ENCODE assay signal across 22 mouse cellular contexts in genomic region chr9:48276831-48277230, GRCm38 (mm10).
A peak's percentile ranks its signal among the peaks of the same experiment; 100 is the strongest.
DNase-seq lines count a peak whose midpoint lies in the region; ATAC-seq and TF ChIP-seq lines count a peak whose summit lies in the region.
"Had no signal": no experiment of that assay in that cellular context is flagged by ENCODE, and none has a peak within 500 bp of the region (broad histone marks: within the 10 kb centered on the region; RNA-seq: fewer than 3 reads in every experiment).

No protein-coding gene starts in this region.

- peak overlapping the region; percentile 38 for H3K4me3 ChIP-seq in layer of hippocampus, adult 2 months
- H3K4me3 ChIP-seq in lung, embryonic 15.5 days, result no peak overlapping the region
- H3K4me3 ChIP-seq: embryonic facial prominence, embryonic 10.5 days; heart, embryonic 12.5 days; midbrain, embryonic 12.5 days; neural tube, embryonic 15.5 days had no signal

- no peaks in the 10 kb centered on the region for H3K9me3 ChIP-seq in lung, embryonic 15.5 days
- H3K9me3 ChIP-seq: embryonic facial prominence, embryonic 10.5 days; heart, embryonic 12.5 days; midbrain, embryonic 12.5 days; neural tube, embryonic 15.5 days had no signal

- H3K4me2 ChIP-seq in lung, embryonic 15.5 days, result peak overlapping the region; percentile 20; the same call in 1 of the 2 replicates
- H3K4me2 ChIP-seq: heart, embryonic 12.5 days; midbrain, embryonic 12.5 days; neural tube, embryonic 15.5 days had no signal

- H3K27ac ChIP-seq in layer of hippocampus, adult 2 months, result no peak overlapping the region
- no peak overlapping the region for H3K27ac ChIP-seq in lung, embryonic 15.5 days
- H3K27ac ChIP-seq: embryonic facial prominence, embryonic 10.5 days; hindbrain, postnatal 0 days; midbrain, embryonic 12.5 days; neural tube, embryonic 15.5 days had no signal

- H3K27me3 ChIP-seq in lung, embryonic 15.5 days, result no peaks in the 10 kb centered on the region
- H3K27me3 ChIP-seq: heart, embryonic 12.5 days; midbrain, embryonic 12.5 days; neural tube, embryonic 15.5 days had no signal

- DNase-seq in cerebellum, adult 9-10 months, result peak; percentile 7
- no peak for DNase-seq in cerebellum, adult 11 months
- peak; percentile 8 to 27 for DNase-seq in layer of hippocampus, adult 2 months (ENCODE audit: low spot score in 2 of 2)
- DNase-seq in layer of hippocampus, adult 9-10 months (ENCODE audit: low spot score), result no peak
- no peak for DNase-seq in lung, postnatal 25 days (ENCODE audit: low spot score)
- peak; percentile 9 to 29 for DNase-seq in layer of hippocampus, postnatal 14 days (ENCODE audit: low spot score in 2 of 2)
- DNase-seq: adrenal gland, postnatal 36 days; gastrocnemius, postnatal 25 days; heart, adult 18-20 months; heart, postnatal 10 days; kidney, postnatal 25 days; lung, postnatal 14 days; thymus, postnatal 14 days had no signal

- no peak; the same call in 1 of the 2 replicates for ATAC-seq in lung, embryonic 15.5 days (ENCODE audit: borderline replicate concordance, extremely low read depth, low FRiP score, low TSS enrichment)
- ATAC-seq: CD4-positive, CD25-positive, alpha-beta regulatory T cell, adult 4 months; forebrain, embryonic 16.5 days; hindbrain, postnatal 0 days; intestine, postnatal 0 days had no signal

- H3K9ac ChIP-seq in lung, embryonic 15.5 days, result no peak overlapping the region
- H3K9ac ChIP-seq: heart, embryonic 12.5 days; midbrain, embryonic 12.5 days; neural tube, embryonic 15.5 days had no signal

- TF ChIP-seq CTCF in layer of hippocampus, adult 2 months (conservative IDR thresholded peaks at IDR 0.05), result no peak

- H3K4me1 ChIP-seq in lung, embryonic 15.5 days, result peaks cover 4% of the 10 kb centered on the region; the same call in 1 of the 2 replicates
- H3K4me1 ChIP-seq: embryonic facial prominence, embryonic 10.5 days; heart, embryonic 12.5 days; midbrain, embryonic 12.5 days; neural tube, embryonic 15.5 days had no signal

- no peaks in the 10 kb centered on the region for H3K36me3 ChIP-seq in lung, embryonic 15.5 days
- H3K36me3 ChIP-seq: embryonic facial prominence, embryonic 10.5 days; heart, embryonic 12.5 days; midbrain, embryonic 12.5 days; neural tube, embryonic 15.5 days had no signal

- WGBS in lung, embryonic 15.5 days, result 83% methylated on average over 15 of the region's 15 CpGs

Comparison
In these comparisons a context has a peak if more than half of its experiments do, and no peak if none do; other contexts are left out.
1. DNase-seq: peak in cerebellum, adult 9-10 months (single experiment), layer of hippocampus, adult 2 months (2 of 2) and layer of hippocampus, postnatal 14 days (2 of 2); none in cerebellum, adult 11 months (single experiment), layer of hippocampus, adult 9-10 months (single experiment) and lung, postnatal 25 days (single experiment).